Mouse (Mus musculus) activated CD4-positive, CD25-positive, alpha-beta regulatory T cell, adult 4 months (primary cell): Measurements from ENCODE around the gene Sdccag8. TPM values are rescaled to one million over a fixed set of nuclear protein-coding genes. Genes with fewer than 3 reads are reported as not detected.

ENCODE experiments used
- ATAC-seq: one replicate; pipeline ENCODE4 v1.8.0; 2017
- polyA plus RNA-seq, 2 experiments: library from polyadenylated mRNA; unstranded; fragments of 100-300 nt; shearing (Covaris generic); gene quantifications; one replicate each; pipeline ENCODE4 v1.2.1; 2017

The Sdccag8 gene
- polyA plus RNA-seq, 2 experiments from 2014 or later, result 22.7 to 23.9 TPM

DNA sequence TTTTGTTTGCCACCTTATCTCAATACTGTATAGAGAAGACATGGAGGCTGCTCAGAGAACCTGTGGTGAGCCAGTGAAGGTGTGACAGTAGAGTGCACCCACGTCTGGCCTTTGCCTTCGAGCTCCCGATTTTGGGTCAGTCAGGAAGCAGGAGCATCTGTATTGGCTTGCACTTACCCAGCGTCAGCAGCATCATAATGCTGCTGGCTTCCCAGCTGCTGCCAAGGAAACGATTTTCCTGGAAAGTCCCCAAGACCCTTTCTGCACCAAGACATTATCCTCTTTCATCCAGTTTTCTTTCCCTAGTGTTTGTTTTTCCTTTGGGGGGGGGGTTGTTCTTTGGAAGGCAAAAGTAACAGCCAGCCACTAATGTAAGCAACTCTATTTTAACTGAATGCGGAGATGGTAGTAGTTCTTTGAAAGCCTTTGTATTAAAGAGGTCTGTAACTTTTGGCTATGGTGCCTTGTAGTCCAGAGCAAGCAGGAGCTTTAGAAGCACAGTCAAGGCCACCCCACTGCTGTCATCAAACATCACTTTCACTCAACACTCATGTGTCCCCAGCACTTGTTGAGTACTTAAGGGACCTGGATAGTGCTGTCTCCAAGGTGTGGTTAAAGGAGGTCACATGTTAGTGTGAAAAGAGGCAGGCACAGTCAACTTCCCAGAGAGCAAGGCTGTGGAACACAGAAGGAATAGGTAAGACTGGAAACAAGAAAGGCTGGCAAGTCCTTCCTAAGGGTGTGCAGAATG, 172.7 kb downstream of the Sdccag8 start:
- no peak for ATAC-seq

DNA sequence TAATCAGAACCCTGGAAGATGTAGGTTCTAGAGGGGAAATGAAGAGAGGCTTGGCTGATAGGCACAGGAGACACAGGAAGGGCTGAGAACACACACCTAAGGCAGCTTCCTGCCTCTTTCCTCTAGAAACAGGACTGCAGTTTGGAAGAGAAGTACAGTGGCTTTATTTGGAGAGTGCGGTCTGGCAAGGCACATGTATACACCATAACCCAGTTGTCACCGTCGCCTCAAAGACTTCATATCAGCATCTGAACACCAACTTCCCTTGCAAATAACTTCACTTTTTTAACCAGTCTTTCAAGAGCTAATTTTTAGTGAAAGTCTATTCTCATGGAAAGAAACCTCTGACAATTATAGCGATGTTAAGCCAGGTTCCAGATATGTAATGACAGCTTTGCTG, 177.0 kb downstream of the Sdccag8 start:
- ATAC-seq, result no peak

DNA sequence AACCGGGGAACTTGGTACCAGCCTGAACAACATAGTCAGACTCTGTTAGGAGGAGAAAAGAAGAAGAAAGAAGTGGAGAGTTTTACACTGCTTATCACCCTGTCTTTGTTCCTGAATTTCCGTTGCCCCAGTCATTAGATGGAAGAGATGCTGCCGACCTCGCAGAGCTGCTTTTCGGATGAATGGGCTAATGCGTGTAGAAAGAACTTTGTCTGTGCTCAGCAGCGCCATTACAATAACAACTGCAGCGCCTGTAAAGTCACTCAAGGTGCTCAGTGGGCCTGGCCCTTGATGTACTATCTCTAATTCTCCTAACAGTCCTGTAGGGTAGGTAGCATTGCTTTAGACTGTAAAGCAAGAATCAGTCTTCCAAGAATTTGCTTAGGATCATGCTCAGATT, 178.1 kb downstream of the Sdccag8 start:
- ATAC-seq, result no peak

DNA sequence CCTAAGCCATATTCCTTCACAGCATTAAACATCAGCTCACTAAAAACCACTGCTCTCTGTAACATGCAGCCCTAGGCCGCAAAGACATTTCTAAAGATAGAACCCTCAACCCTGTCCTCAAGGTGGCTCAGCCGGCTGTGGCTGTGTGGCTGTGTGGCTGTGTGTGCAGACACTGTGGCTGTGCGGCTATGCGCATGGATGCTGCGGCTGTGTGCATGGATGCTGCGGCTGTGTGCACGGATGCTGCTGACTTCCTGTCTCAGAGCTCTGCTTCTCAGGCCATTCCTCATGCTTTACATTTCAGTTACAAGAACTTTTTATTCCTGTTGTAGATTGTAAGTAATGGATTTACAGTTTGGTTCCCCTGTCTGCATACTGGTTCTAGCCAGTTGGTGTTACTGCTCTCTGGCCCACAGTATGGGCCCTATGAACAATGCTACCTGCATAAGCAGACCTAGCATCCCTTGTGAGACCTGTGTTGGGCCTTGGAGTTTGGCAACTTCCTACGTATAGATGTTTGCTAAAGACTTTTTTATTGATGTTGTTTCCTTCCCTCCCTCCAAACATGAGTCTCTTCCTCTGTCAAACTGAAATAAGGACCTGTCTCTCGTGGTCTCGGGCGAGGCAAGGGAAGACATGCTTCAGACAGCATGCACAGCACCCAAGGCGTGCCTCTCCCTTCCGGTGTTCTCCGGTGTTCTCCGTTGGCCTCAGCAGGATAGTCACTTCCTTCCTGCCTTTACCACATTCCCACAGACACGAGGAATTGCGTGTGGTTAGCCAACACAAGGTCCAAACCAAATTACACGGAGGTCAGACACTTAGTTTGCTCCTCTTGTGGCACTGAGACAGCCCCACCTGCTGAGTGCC, 178.9 kb downstream of the Sdccag8 start:
- ATAC-seq, result peak; percentile 60

DNA sequence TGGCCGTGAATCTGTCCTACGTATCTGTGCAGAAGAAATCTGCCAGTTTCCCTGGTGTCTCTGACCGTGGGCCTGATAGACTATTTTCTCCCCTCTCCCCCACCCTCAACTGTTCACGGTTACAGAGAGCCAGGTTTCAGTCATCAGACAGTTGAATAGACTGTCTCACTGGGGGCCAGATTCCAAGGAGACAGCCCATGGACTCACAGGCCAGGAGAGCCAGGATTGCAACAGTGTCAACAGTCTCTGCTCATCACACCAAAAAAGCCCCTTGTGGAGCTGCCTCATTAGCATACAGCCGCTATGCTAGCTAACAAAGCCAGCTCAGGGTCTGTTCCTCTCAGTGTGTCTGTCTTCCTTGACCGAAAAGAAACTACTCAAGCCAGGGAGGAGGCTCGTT, 179.6 kb downstream of the Sdccag8 start:
- ATAC-seq, result peak; percentile 16

DNA sequence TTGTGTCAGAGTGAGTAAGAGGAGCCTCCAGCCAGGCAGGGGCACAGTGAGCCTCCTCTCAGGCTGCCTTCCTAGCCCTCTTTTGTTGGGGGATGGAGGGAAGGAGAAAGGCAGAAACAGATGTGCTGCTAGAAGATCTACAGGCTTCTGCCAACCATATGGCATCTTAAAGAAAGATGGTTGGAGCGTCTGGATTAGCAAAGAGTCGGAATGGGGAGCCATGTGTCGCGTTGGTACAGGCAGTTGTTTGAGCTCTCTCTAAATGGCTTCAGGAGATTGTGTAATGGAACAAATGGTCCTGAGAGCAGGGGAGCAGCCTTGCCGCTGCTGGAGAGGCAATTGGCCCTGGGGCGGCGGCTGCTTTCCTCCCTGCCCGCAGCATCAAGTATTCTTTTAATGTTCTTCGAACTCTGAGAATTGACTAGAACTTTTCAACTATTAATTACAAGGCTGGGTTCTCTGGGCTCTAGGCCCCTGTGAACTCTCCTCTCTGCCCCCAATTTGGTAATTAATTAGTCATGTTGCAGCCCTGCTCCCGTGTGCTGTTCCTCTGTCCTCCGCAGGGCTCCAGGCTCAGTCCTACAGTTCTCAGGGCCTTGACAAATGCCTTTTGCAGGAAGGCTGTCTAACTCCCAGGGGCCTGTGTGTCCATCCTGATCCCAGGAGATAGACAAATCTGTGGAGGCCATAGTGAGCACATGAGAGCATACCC, 180.4 kb downstream of the Sdccag8 start:
- no peak for ATAC-seq

DNA sequence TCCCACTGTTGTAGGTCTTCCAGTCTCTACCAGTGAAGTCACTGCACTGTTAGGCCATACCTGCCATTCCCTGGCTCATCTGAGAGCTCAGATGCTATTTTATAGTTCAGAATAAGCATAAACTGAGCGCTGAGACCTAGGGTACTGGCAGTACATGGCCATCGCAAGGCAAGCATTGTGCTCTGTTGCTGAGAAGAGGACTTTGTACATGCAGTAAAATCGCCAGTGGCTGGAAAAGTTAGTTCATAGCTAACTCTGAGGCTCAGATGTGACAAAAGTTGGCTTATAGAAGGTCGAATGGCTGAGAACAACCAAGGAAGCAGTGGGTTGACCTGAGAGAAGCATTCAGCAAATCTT, 180.9 kb downstream of the Sdccag8 start:
- no peak for ATAC-seq

DNA sequence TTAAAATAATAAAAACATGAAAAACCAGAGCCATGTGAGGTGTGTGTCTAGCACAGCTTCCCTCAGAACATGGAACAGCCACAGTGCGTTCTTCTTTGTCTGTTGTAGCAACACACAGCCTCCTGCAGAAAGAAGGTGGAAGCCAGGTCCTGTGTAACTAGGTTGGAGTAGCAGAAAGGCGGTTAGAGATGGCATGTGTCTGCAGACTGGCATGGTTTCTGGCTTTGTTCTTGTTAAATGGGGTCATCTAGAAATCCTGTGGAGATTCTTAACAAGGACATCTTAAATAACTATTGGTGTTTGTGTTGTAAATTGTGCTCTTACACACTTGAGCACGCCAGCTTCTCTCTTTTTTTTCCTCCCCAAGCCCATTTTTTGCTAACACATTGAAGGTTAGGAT, 181.7 kb downstream of the Sdccag8 start:
- no peak for ATAC-seq

DNA sequence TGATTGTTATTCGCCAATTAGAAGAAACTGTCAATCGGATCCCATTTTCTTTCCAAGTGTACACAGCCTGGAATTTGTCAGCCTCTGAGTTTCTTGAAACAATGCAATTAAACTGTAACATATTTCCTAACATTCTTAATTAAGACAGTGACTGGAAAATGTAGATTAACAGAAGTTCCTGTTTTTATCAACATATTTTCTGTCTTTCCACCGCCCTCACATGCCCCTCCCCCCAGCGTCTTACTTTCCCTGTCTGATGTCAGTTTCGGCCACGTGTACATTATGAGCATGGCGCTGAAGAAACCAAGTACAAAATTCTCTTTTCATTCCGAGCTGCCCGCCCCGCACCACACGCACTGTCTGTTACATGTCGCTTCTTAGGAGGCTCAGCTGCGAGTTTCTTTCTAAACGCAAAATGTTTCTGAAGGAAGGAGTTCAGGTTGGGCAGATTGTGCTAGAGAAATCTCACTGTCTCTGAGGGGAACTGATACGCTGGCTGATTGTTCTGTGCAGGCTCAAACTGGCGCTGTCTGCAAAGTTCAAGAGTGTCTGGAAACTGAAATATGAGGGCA, 182.3 kb downstream of the Sdccag8 start:
- peak; percentile 26 for ATAC-seq

DNA sequence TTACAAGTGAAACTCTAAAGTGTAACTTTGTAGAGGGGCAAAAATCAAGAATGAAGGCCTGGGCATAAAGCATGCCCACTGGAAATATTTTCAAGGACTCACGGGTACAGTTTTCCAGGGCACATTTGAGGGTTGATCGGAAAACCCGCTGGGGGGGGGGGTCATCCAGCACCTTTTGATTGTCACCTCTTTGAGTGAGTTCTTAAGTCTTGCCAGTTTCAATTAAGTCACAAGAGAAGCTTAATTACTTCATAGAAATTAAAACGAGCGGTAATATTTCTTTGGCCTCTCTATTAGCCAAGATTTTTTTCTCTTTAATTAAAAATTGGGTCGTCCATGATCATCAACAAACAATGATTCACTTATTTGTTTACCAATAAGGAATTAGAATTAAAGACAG, 182.8 kb downstream of the Sdccag8 start:
- ATAC-seq, result no peak

DNA sequence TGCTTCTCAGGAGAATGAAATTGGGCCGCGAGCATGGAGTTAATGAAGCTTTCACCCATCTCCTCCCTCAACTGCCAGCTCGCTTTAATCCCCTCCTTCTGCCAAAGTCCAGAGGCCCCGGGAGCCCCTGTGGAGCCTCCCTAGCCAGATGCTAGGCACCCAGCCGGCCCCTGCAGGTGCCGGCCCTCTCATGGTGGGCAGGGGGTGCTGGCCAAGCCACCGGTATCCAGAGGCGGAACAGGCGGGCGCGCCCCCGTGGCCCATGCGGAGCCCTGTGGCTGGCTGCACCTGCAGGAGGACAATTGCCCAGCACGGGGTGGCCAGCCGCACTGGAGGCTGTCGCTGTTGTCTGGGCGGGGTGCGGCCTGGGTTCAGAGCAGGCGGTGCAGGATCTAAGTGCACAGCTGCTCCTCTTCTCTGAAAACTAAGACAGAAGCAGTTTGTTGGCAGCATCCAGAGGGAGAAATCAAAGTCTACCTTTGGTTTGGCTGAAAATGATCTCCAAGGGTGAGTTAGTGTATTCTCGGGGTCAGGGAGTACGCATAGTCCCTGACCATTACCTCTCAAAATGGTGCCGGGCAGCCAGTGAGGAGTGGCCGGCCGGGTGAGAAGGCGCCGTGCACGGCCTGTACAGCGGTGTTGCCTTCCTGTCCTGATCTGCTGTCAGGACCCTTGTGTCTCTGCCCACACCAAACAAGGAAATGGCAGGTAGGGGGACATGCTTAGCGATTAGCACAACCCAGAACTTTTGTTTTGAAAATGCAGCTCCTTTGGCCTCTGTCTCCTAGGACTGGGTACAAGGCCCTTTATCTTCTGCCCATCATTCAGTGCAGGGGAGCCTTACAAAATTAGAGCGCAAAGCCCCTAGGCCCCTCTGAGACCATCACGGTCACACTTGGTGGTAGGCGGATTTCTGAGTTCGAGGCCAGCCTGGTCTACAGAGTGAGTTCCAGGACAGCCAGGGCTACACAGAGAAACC, 183.5 kb downstream of the Sdccag8 start:
- no peak for ATAC-seq

DNA sequence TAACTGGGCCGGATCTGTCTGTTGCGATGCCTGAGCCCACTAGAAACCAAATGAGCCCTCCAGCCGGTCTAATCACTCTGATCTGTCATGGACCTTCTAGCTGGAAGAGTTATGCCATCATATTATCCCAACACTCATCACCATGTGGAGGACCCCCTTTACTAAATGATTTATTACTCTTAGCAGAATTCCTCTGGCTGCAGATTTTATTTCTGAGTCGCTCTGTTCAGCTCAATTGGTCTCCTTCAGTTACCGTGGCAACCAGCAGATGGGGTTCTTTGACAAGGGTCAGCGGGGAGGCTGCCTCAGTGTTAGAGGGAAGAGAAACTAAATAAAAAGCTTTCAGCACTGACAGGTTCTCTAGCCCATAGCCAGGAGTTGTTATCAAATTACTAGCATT, 184.6 kb downstream of the Sdccag8 start:
- ATAC-seq, result no peak

DNA sequence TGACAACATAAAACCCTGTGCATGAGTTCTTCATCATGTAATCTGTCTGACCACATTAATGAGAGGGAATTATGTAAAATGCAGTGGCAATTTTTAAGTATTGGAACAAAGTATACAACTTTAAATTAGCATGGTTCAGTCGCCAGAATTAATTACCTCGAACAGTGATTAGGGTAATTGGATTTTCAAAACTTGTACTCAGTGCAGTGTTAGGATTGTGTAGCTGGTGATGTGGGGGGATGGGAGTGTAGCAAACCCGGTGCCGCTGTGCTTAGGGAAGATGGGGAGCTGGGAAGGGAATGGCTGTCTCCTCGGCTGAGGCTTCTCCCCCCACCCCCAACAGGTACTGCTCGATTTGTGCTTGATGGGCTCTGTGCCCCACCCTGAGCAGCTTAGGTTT, 188.5 kb downstream of the Sdccag8 start:
- no peak for ATAC-seq

DNA sequence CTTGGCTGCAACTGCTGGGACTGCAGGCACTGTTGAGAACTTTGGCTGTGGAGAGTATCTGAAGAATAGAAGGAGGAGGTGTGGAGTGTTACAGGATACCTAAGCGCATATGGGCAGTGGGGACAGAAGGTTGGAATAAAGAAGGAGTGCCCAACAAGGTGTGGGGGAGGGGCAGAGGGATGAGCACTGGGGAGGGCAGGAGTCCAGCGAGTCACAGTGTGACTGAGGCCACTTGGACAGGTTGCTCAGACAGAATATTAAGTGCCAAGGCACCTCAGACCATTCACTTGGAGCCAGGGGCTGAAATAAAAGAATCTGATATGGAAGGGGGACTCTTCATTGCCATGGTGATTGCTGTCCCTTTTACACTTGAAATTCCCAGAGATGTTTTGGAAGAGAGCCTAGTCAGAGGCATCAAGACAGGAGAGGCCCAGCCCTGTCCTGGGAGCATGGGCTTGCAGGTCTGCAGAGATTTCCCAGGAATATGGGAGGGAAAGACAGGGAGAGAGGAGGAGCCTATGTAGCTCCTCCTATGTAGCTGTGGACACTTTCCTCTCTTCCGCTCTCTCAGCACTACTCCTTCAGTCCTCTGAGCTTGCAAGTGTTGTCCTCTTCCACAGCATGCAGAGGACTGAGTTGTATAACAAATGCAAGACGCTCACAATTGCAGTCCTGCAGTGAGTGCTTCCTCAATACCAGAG, 189.7 kb downstream of the Sdccag8 start:
- no peak for ATAC-seq

DNA sequence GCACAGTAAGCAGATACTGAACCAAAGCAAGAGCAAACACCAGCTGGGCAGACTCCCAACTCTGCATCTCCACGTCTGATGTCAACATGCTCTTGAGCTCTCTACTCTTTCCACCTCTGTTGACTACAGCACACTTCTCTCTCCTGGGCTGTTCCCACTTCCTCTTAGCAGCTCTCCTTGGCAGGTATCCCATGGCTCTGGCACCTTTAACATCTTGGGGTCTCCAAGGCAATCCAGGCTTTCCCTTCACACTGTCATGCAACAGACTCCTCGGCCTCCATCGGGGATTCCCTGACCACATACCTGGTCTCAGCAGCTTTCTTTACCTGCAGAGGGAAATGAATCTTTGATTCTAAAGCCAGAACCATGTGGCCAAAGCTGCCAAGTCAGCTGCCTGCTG, 192.9 kb downstream of the Sdccag8 start:
- ATAC-seq, result no peak

DNA sequence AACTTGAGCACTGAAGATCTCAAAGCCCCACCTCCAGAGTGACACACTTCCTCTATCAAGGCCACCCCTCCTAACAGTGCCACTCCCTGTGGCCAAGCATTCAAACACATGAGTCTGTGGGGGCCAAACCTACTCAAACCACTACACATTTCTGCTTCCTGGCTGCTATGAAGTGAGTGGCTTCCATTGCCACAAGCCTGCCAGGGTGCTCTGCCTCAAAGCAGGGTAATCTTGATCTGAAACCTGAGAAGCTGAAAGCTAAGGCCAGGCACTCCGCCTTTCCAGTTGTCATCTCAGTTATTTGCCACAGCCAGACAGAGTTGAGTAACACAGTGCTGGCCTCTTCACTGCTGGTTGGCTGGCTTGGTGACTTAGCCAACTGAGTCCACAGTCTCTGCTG, 194.3 kb downstream of the Sdccag8 start:
- peak; percentile 33 for ATAC-seq

DNA sequence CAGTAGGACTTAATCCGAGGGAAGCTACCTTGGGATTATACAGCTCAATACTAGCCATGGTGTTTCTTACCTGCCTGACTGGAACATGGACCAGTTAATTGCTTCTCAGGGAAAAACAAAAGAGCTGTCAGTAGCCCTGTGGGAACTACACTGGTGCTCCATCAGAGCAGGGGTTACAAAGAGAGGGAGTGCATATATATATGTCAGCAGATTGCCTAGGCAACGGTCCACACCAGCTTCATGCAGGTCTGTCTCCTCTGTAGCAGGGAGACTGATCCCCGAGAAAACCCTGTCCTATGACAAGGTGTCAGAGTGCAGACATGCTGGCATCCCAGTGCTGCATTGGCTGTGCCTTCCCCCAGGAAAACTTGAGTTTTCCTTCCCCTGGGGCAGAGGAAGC, 195.6 kb downstream of the Sdccag8 start:
- no peak for ATAC-seq

DNA sequence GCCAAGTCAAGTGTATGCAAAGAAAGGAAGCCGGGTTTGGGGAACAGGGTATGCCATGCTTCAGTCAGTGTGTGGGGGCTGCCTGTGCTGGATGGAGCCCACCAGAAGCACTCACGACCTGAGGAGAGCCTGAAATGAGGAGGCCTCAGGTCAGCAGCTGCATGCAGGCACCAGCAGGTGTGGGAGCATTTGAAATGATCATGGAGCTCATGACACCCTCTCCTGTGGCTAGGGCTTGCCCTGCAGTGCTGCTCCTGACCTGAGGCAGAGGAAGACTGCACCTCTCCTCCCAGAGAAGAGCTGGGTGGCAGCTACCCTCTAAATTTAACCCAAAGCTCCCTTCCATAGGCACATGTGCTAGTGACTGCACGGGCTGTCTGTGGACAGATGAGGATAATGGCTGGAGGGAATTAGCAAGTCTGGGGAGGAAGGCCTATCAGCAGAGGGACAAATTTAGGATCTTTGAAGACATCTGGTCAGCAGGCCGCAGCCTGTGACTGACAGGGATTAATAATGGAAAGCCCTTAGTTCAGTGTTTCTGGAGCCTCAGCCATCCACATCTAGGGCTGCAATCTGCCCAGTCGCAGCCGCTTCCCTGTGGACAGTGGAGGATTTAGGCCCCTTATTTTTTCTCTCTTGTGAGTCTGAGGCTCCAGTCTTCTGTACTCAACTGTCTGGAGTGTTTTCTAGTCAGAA, 196.3 kb downstream of the Sdccag8 start:
- ATAC-seq, result no peak

DNA sequence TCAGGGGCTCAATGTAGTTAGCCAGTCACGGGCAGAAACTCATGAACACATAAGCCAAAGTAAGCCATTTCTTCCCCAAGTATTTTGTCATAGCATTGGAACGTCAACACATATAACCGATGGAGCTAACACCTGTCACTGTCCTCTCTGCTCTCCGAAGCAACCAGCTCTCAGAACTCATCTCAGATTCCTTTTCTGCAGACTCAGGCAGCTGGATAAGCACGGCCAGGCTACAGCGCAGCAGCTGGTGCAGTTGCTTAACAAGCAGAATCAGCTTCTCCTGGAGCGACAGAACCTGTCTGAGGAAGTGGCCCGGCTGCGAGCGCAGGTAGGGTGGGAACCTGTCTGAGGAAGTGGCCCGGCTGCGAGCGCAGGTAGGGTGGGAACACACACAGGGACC, 197.2 kb downstream of the Sdccag8 start:
- no peak for ATAC-seq

DNA sequence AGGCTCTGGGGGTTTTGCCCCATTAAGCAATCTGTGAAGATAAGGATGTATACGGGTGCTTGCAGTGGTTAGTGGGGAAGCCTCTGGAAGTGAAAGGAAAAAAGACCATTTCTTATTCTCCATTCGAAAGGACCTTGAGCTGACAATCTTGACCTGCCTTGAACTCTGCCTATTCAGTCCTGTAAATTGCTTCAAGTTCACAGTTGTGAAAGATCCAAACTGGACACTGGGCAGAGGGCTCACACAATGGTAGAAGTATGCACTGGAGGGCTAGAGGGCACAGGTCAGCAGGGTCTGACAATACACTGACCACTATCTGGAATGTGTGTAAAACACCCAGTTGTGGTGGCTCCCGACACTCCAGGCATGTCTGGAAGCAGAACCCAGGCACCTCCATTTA, 198.3 kb downstream of the Sdccag8 start:
- ATAC-seq, result no peak

DNA sequence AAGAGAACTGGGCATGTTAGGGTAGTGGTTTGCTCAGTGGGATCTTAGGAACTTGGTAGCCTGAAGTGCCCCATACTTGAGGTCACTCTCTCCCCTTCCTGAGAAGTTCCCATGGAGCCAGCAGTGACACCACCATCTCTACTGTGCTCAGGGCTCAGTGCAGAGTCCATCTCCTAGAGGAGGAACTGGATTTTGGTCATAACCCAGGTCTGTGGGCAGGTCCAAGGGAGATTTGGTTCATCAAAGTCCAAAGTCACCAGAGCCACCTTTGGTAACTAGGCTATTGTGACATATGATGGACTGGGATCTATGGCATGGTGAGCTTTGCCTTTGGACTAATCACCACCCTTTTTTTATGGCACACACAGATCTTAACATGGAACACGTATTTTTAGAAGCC, 198.9 kb downstream of the Sdccag8 start:
- no peak for ATAC-seq
